8 mouse cellular contexts compared by ENCODE assay signal in genomic region chr5:136627671-136628292, GRCm38 (mm10).
DNase-seq lines count a peak whose midpoint lies in the region; ATAC-seq and TF ChIP-seq lines count a peak whose summit lies in the region.

No protein-coding gene starts in this region.

- H3K27me3 ChIP-seq in lung, postnatal 0 days (replicated peaks; ENCODE audit: insufficient read depth, low read length) = no peaks in the 10 kb centered on the region
- H3K27me3 ChIP-seq in forebrain, embryonic 10.5 days (ENCODE audit: poor library complexity, severe bottlenecking) = peaks cover 26% of the 10 kb centered on the region

- no peak overlapping the region for H3K4me2 ChIP-seq in lung, postnatal 0 days (replicated peaks; ENCODE audit: low read depth, low read length)

- TF ChIP-seq CTCF in lung, postnatal 0 days (IDR thresholded peaks at IDR 0.05) = no peak

- no peak for ATAC-seq in cerebellum, adult (ENCODE audit: insufficient number of reproducible peaks, low FRiP score, low TSS enrichment)
- ATAC-seq in lung, postnatal 0 days = no peak

- WGBS in lung, postnatal 0 days = 64% methylated on average over 11 of the region's 11 CpGs
- 82% methylated on average over 11 of the region's 11 CpGs for WGBS in forebrain, embryonic 10.5 days

- no peaks in the 10 kb centered on the region for H3K36me3 ChIP-seq in lung, postnatal 0 days (ENCODE audit: insufficient read depth, low read length)
- H3K36me3 ChIP-seq in forebrain, embryonic 10.5 days (replicated peaks) = no peaks in the 10 kb centered on the region

- TF ChIP-seq EP300 in lung, postnatal 0 days (IDR thresholded peaks at IDR 0.05) = no peak

- no peak overlapping the region for H3K27ac ChIP-seq in lung, postnatal 0 days (ENCODE audit: low read length)
- no peak overlapping the region for H3K27ac ChIP-seq in forebrain, embryonic 10.5 days

- DNase-seq in cerebellum, adult 11 months = peak; percentile 4
- peak; percentile 29 for DNase-seq in lung, postnatal 14 days
- DNase-seq in lung, postnatal 0 days (ENCODE audit: low spot score) = no peak
- peak; percentile 61 to 64 for DNase-seq in cerebellum, postnatal 14 days
- peak; percentile 69 for DNase-seq in thymus, postnatal 0 days (ENCODE audit: low spot score)
- no peak for DNase-seq in kidney, adult 9 months
- DNase-seq in forebrain, embryonic 10.5 days (ENCODE audit: extremely low spot score, low spot score) = no peak

- H3K4me1 ChIP-seq in lung, postnatal 0 days (ENCODE audit: insufficient read depth, low read depth, low read length) = peaks cover 1% of the 10 kb centered on the region; the same call in 1 of the 2 replicates
- H3K4me1 ChIP-seq in forebrain, embryonic 10.5 days = peaks cover 3% of the 10 kb centered on the region

- H3K9ac ChIP-seq in lung, postnatal 0 days (replicated peaks; ENCODE audit: low read depth) = no peak overlapping the region

- no peak overlapping the region for H3K4me3 ChIP-seq in lung, postnatal 0 days (ENCODE audit: low read depth, low read length)
- H3K4me3 ChIP-seq in forebrain, embryonic 10.5 days = no peak overlapping the region

- H3K9me3 ChIP-seq in lung, postnatal 0 days (ENCODE audit: low read length) = no peaks in the 10 kb centered on the region
- H3K9me3 ChIP-seq in forebrain, embryonic 10.5 days = no peaks in the 10 kb centered on the region

Comparison
In these comparisons a context has a peak if more than half of its experiments do, and no peak if none do; other contexts are left out.
1. DNase-seq: peak in cerebellum, adult 11 months (single experiment), lung, postnatal 14 days (single experiment), cerebellum, postnatal 14 days (2 of 2) and thymus, postnatal 0 days (single experiment); none in lung, postnatal 0 days (single experiment), kidney, adult 9 months (single experiment) and forebrain, embryonic 10.5 days (single experiment).